Mouse (Mus musculus) heart, adult 2 months (tissue): ENCODE data around the gene Gsg1. TPM values are rescaled to one million over a fixed set of nuclear protein-coding genes. Genes with fewer than 3 reads are reported as not detected.

ENCODE experiments used
- DNase-seq, 2 experiments: peaks; one replicate each; pipeline ENCODE4 v3.0.0; 2021
- H3K27ac ChIP-seq: fragments of 200-600 bp; 2 replicates; pipeline ENCODE4 v1.8.1; 2022
- H3K27me3 ChIP-seq: fragments of 200-500 bp; 2 replicates; pipeline ENCODE4 v1.6.1; 2012; ENCODE audit warnings: mild to moderate bottlenecking, low read length, inconsistent platforms, mixed read lengths; ENCODE audit not compliant: control insufficient read depth, insufficient read depth
- H3K36me3 ChIP-seq: fragments of 200-500 bp; 2 replicates; pipeline ENCODE4 v1.6.1; 2012; ENCODE audit warnings: low read length, inconsistent platforms; ENCODE audit not compliant: control insufficient read depth, insufficient read depth
- H3K4me1 ChIP-seq: fragments of 200-500 bp; 2 replicates; pipeline ENCODE4 v1.6.1; 2011; ENCODE audit warnings: low read length; ENCODE audit not compliant: control insufficient read depth, insufficient read depth
- H3K4me3 ChIP-seq: fragments of 200-600 bp; 2 replicates; pipeline ENCODE4 v1.8.1; 2022
- H3K79me2 ChIP-seq: fragments of 200-500 bp; replicated peaks from 2 replicates; pipeline ENCODE4 v1.6.1; 2012; ENCODE audit warnings: mild to moderate bottlenecking, inconsistent platforms, low read length, moderate library complexity, mixed read lengths; ENCODE audit not compliant: control insufficient read depth, insufficient read depth
- H3K9ac ChIP-seq: fragments of 200-500 bp; 2 replicates; pipeline ENCODE4 v1.6.1; 2012; ENCODE audit warnings: low read depth, mild to moderate bottlenecking, control low read depth, inconsistent platforms, low read length, mixed read lengths
- CTCF ChIP-seq: fragments of 200-600 bp; IDR thresholded peaks from 2 replicates; pipeline ENCODE4 v1.8.1; 2022; ENCODE audit warnings: antibody characterized with exemption, mild to moderate bottlenecking, moderate library complexity
- EP300 ChIP-seq: fragments of 200-500 bp; IDR thresholded peaks from 2 replicates; pipeline ENCODE4 v1.6.1; 2011; ENCODE audit warnings: low read depth, low read length, control low read depth; ENCODE audit not compliant: insufficient read depth
- POLR2A ChIP-seq: fragments of 200-500 bp; IDR thresholded peaks from 2 replicates; pipeline ENCODE4 v1.6.1; 2011; ENCODE audit warnings: mild to moderate bottlenecking, low read depth, low read length, control low read depth; ENCODE audit not compliant: insufficient read depth
- WGBS: fragments of 180-500 bp; shearing (Covaris S2); methylation state at CpG from one replicate; pipeline ENCODE4 v1.1.7; 2018; 5-methylcytosine and 5-hydroxymethylcytosine counted together
- intact Hi-C: fragments of 180-260 bp; cut with DNase I; formaldehyde crosslinking; loops from one replicate; pipeline ENCODE4 v1.15.1; 2025
- polyA plus RNA-seq: library from polyadenylated mRNA; depleted of rRNA; stranded (reverse); fragments of >200 nt; gene quantifications from 2 replicates; pipeline ENCODE4 v1.2.3, GENCODE M21; 2012
- total RNA-seq, 2 experiments: library from RNA; stranded (reverse); gene quantifications; 2 replicates each; pipeline ENCODE4 v1.2.3; 2021

Gsg1 gene
- total and polyA plus RNA-seq, 3 experiments = 0.34 to 3.0 (median 0.68) TPM

DNA sequence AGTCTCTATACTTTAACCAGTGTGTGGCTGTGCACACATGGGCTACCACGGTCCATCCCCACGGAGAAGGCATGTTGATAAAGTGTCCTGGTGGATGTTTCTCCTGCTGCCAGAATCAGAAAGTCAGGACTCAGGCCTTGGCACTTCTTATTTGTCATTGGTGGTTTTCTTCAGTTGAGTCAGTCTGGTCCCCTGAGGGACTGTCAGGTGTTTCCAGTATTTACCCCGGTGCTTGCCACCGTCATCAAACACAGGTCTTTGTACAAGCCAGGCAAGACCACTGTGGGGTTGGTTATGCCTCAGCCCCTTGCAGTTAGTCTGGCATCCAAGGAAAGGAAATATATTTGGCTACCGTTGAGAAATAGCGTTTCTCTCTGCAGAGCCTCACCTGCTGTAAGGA lies 23.6 kb downstream of the Gsg1 start:
- Histone ChIP-seq H3K36me3 (no peaks in the 10 kb centered on the region), H3K27me3 (no peaks in the 10 kb centered on the region), H3K79me2 (no peaks in the 10 kb centered on the region), H3K27ac (no peak overlapping the region), H3K4me3 (no peak overlapping the region), H3K4me1 (no peaks in the 10 kb centered on the region), H3K9ac (no peak overlapping the region)
- no peak for DNase-seq
- intact Hi-C loops = loop anchor here (5.0 kb wide), 1 partner anchor 68 kb away; no protein-coding TSS in a partner anchor
- 90% methylated on average over 6 of the region's 6 CpGs for whole genome bisulfite sequencing
- TF ChIP-seq CTCF (no peak), EP300 (no peak), POLR2A (no peak)

GRCm38 (mm10) chr6:135228465-135228941 lies 25.6 kb downstream of the Gsg1 start:
- TF ChIP-seq CTCF (no peak), EP300 (no peak), POLR2A (no peak)
- Histone ChIP-seq H3K36me3 (no peaks in the 10 kb centered on the region), H3K27me3 (no peaks in the 10 kb centered on the region), H3K4me1 (no peaks in the 10 kb centered on the region), H3K9ac (no peak overlapping the region), H3K27ac (no peak overlapping the region), H3K4me3 (no peak overlapping the region), H3K79me2 (no peaks in the 10 kb centered on the region)
- intact Hi-C loops = no loop called here
- 67% methylated on average over 10 of the region's 10 CpGs for WGBS
- no peak for DNase-seq

DNA sequence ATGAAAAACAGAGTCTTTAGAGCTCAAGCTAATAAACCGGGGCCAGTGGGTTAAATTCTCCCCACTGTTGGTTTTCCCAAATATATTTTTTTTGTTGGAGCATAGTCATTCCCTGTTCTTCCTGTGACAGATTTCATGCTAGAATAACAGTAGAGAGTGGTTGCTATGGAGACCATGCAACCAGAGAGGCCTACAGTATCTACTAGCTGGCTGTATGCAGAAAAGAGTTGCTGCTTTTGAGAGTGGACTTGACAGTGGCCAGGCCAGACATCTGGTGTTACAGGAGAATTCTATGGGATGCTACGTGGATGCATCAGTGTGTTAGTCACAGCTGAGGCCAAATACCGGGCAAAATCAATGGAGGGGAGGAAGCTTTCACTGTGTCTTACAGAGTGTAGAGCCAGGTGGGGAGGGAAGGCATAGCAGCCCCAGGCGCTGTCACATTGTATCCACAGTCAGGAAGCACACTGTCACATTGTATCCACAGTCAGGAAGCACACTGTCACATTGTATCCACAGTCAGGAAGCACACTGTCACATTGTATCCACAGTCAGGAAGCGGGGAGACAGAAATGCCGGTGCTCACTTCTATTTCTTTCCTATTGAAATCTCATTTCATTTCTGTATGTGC lies 30.2 kb downstream of the Gsg1 start:
- no peaks in the 10 kb centered on the region for H3K27me3 ChIP-seq
- TF ChIP-seq EP300 = no peak
- TF ChIP-seq POLR2A = no peak
- TF ChIP-seq CTCF = no peak
- DNase-seq = no peak
- H3K4me1 ChIP-seq = no peaks in the 10 kb centered on the region
- H3K9ac ChIP-seq = no peak overlapping the region
- H3K36me3 ChIP-seq = no peaks in the 10 kb centered on the region
- intact Hi-C loops = no loop called here
- H3K79me2 ChIP-seq = no peaks in the 10 kb centered on the region
- no peak overlapping the region for H3K27ac ChIP-seq
- WGBS = 55% methylated on average over 6 of the region's 6 CpGs
- no peak overlapping the region for H3K4me3 ChIP-seq

DNA sequence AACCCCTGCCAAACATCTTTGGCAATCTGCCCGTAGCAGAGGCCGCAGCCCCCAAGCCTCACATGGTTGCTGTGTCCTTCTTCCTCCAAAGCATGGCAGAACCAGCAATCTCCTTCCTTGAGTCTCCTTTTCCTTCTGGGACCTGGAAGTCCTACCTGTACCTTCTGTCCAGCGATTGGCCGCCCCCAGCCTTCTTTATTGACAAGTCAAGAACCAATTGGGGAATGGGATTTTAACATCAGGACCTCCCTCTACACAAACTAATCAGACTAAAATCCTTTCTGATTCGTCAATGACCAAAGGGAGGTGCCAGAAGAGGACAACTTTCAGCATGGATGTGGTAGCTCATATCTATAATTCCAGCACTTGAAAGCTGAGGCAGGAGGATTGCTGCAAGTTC lies 34.2 kb downstream of the Gsg1 start:
- 77% methylated on average over 5 of the region's 5 CpGs for WGBS
- Histone ChIP-seq H3K79me2 (no peaks in the 10 kb centered on the region), H3K27me3 (no peaks in the 10 kb centered on the region), H3K9ac (no peak overlapping the region), H3K27ac (no peak overlapping the region), H3K36me3 (no peaks in the 10 kb centered on the region), H3K4me3 (no peak overlapping the region), H3K4me1 (no peaks in the 10 kb centered on the region)
- intact Hi-C loops = no loop called here
- TF ChIP-seq POLR2A (no peak), CTCF (no peak), EP300 (no peak)
- no peak for DNase-seq

DNA sequence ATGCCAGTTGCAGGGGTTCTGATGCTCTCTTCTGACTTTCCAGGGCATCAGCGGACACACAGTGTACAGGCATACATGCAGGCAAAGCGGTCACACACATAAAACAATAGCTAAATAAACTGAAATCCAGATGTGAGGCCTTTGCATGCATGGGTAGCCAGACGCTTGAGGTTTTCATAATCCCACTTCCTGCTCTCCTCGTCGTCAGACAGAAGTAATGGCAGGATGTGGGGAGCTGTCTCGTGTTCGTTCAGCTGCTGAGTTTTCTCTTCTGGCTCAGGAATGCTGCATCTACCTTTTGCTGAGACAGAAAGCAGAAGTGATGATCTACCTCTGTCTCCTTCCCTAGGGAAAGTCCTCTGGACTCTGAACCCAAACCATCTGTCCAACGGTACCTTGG lies 35.8 kb downstream of the Gsg1 start:
- TF ChIP-seq CTCF = no peak
- no peak for TF ChIP-seq EP300
- no peak for TF ChIP-seq POLR2A
- Histone ChIP-seq H3K27ac (no peak overlapping the region), H3K4me1 (no peaks in the 10 kb centered on the region), H3K9ac (no peak overlapping the region), H3K4me3 (no peak overlapping the region), H3K27me3 (no peaks in the 10 kb centered on the region), H3K79me2 (no peaks in the 10 kb centered on the region), H3K36me3 (no peaks in the 10 kb centered on the region)
- WGBS = 49% methylated on average over 8 of the region's 8 CpGs
- intact Hi-C loops = no loop called here
- DNase-seq = no peak

DNA sequence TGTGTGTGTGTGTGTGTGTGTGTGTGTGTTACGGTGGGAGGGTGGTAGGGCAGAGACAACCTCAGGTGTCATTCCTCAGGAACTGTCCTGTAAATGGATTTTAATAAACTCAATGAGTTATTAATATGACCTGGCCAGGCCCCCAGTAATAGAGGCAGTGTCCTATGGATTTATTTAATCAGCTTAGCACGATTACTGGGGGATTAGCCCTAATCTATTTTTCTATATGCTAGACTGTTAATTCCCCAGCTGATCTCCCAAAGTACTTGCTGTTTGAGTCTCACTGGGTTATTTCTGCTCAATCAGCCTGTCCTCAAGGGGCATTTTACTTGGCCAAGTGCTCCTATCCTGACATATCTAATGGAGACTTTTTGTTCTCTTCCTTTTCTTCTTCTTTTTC lies 41.5 kb downstream of the Gsg1 start:
- DNase-seq = no peak
- no peaks in the 10 kb centered on the region for H3K4me1 ChIP-seq
- 90% methylated on average over 2 of the region's 2 CpGs for WGBS

More for the DNA sequence above, 41.5 kb downstream of the Gsg1 start:
- no peak overlapping the region for H3K27ac ChIP-seq
- no peak overlapping the region for H3K9ac ChIP-seq
- intact Hi-C loops = no loop called here
- no peaks in the 10 kb centered on the region for H3K36me3 ChIP-seq
- H3K27me3 ChIP-seq = no peaks in the 10 kb centered on the region
- TF ChIP-seq CTCF = no peak
- no peak for TF ChIP-seq EP300
- no peak for TF ChIP-seq POLR2A
- no peaks in the 10 kb centered on the region for H3K79me2 ChIP-seq
- no peak overlapping the region for H3K4me3 ChIP-seq
